In the genomic region with DNA sequence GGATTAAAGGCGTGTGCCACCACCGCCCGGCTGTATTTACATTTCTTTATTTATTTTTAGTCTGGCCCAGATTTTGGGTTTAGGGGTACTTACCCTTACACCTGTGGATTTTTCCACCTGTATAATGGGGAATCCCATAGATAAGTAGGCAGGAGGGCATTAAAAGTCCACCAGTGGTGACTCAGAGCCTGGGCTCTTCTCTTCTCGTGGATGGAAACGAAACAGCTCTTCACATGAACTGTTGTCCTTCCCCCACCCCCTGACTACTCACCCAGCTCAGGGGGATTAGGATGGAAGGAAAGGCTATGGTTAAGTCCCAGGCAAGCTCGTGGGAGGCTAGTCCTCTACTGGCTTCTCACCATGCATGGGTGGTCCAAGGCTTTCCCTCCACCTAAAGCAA, we compare ENCODE assay signal across 24 mouse cellular contexts. TPM values are rescaled to one million over a fixed set of nuclear protein-coding genes. Genes with fewer than 3 reads are reported as not detected.
DNase-seq lines count a peak whose midpoint lies in the region; ATAC-seq and TF ChIP-seq lines count a peak whose summit lies in the region.
"Had no signal": no experiment of that assay in that cellular context is flagged by ENCODE, and none has a peak within 500 bp of the region (broad histone marks: within the 10 kb centered on the region; RNA-seq: fewer than 3 reads in every experiment).

No protein-coding gene starts in this region.

- no peak overlapping the region for H3K4me2 ChIP-seq in liver, embryonic 11.5 days
- peak overlapping the region; percentile 99 for H3K4me2 ChIP-seq in myocyte (ENCODE audit: low read depth)
- H3K4me2 ChIP-seq: embryonic facial prominence, embryonic 15.5 days; forebrain, embryonic 13.5 days; hindbrain, embryonic 13.5 days had no signal

- no peak overlapping the region for H3K4me3 ChIP-seq in liver, adult 2 months (ENCODE audit: insufficient read depth, low read depth, low read length)
- H3K4me3 ChIP-seq in liver, embryonic 11.5 days (ENCODE audit: low read depth, low read length): no peak overlapping the region
- H3K4me3 ChIP-seq in myocyte: peak overlapping the region; percentile 98
- H3K4me3 ChIP-seq: embryonic facial prominence, embryonic 15.5 days; forebrain, embryonic 13.5 days; heart, embryonic 15.5 days; hindbrain, embryonic 13.5 days had no signal

- 46% methylated on average over 6 of the region's 6 CpGs for WGBS in liver, adult 2 months
- 89% methylated on average over 6 of the region's 6 CpGs for WGBS in liver, embryonic 11.5 days

- intact Hi-C loops in left cerebral cortex, postnatal 25 days (cut with DNase I): loop anchor here (5.0 kb wide), 1 partner anchor 272 kb away; a partner anchor contains a TSS

- H3K9ac ChIP-seq in liver, adult 2 months (ENCODE audit: low read depth, low read length): no peak overlapping the region
- no peak overlapping the region for H3K9ac ChIP-seq in liver, embryonic 11.5 days (ENCODE audit: low read depth, low read length)
- H3K9ac ChIP-seq: embryonic facial prominence, embryonic 15.5 days; forebrain, embryonic 13.5 days; forebrain, postnatal 0 days; heart, embryonic 15.5 days; hindbrain, embryonic 13.5 days had no signal

- no peak for TF ChIP-seq POLR2A in liver, adult 2 months (IDR thresholded peaks at IDR 0.05; ENCODE audit: extremely low read depth, insufficient read depth, low read length)
- TF ChIP-seq POLR2A in myocyte (IDR thresholded peaks at IDR 0.05; ENCODE audit: insufficient read length, low read depth): no peak

- peak overlapping the region; percentile 29 for H3K27ac ChIP-seq in liver, adult 2 months (replicated peaks; ENCODE audit: insufficient read depth, low read depth, low read length)
- H3K27ac ChIP-seq in liver, embryonic 11.5 days (ENCODE audit: low read depth, low read length): no peak overlapping the region
- H3K27ac ChIP-seq: forebrain, embryonic 13.5 days; heart, embryonic 10.5 days; hindbrain, embryonic 13.5 days; hindbrain, postnatal 0 days had no signal

- no peaks in the 10 kb centered on the region for H3K27me3 ChIP-seq in liver, adult 2 months (ENCODE audit: control insufficient read depth, insufficient read depth, low read length)
- H3K27me3 ChIP-seq in liver, embryonic 11.5 days (replicated peaks; ENCODE audit: control insufficient read depth, insufficient read depth, low read length): no peaks in the 10 kb centered on the region
- H3K27me3 ChIP-seq in myocyte (ENCODE audit: control insufficient read depth, insufficient read depth, insufficient read length): no peaks in the 10 kb centered on the region
- H3K27me3 ChIP-seq: embryonic facial prominence, embryonic 15.5 days; heart, embryonic 15.5 days; Patski had no signal

- DNase-seq in cerebellum, adult 9-10 months: peak; percentile 34
- DNase-seq in cerebellum, postnatal 25 days: no peak
- no peak for DNase-seq in liver, adult 2 months (ENCODE audit: extremely low read depth, low read depth, low spot score)
- no peak for DNase-seq in liver, embryonic 11.5 days (ENCODE audit: low spot score)
- peak; percentile 17 for DNase-seq in A20 (ENCODE audit: low read depth, low spot score)
- DNase-seq in left cerebral cortex, postnatal 25 days (ENCODE audit: low spot score in 2 of 2): no peak
- DNase-seq: adrenal gland, postnatal 14 days; cerebellum, adult 18-20 months; cerebellum, postnatal 10 days; embryo, embryonic 11 days; forebrain, postnatal 0 days; gastrocnemius, postnatal 25 days; heart, postnatal 14 days had no signal

- no peak for ATAC-seq in liver, embryonic 11.5 days (replicated peaks; ENCODE audit: low FRiP score)
- ATAC-seq: activated CD4-positive, CD25-positive, alpha-beta regulatory T cell, adult 4 months; forebrain, embryonic 13.5 days; forebrain, postnatal 0 days; hindbrain, postnatal 0 days; Patski had no signal

- no peak overlapping the region for H3ac ChIP-seq in myocyte (ENCODE audit: control insufficient read depth, insufficient read length)

- H3K79me2 ChIP-seq in liver, adult 2 months (ENCODE audit: control insufficient read depth, insufficient read depth, low read length): peaks cover 4% of the 10 kb centered on the region; the same call in 1 of the 2 replicates
- H3K79me2 ChIP-seq in myocyte (ENCODE audit: control insufficient read depth, insufficient read depth): peaks cover 37% of the 10 kb centered on the region

- H3K9me3 ChIP-seq in liver, embryonic 11.5 days (ENCODE audit: control insufficient read depth, low read length): no peaks in the 10 kb centered on the region; the same call in 1 of the 2 replicates
- H3K9me3 ChIP-seq: embryonic facial prominence, embryonic 15.5 days; forebrain, embryonic 13.5 days; heart, embryonic 10.5 days; heart, embryonic 15.5 days; hindbrain, embryonic 13.5 days had no signal

- TF ChIP-seq CTCF in liver, adult 2 months (IDR thresholded peaks at IDR 0.05; ENCODE audit: low read depth, low read length): no peak

- H3K4me1 ChIP-seq in liver, adult 2 months (ENCODE audit: control insufficient read depth, insufficient read depth, low read length): peaks cover 33% of the 10 kb centered on the region
- H3K4me1 ChIP-seq in liver, embryonic 11.5 days (replicated peaks; ENCODE audit: control insufficient read depth, insufficient read depth, low read length): peaks cover 37% of the 10 kb centered on the region

- H3K36me3 ChIP-seq in liver, adult 2 months (ENCODE audit: control insufficient read depth, insufficient read depth, low read length): peaks cover 25% of the 10 kb centered on the region
- H3K36me3 ChIP-seq in liver, embryonic 11.5 days (ENCODE audit: control insufficient read depth, insufficient read depth, low read length): peaks cover 18% of the 10 kb centered on the region
- H3K36me3 ChIP-seq in myocyte (ENCODE audit: control insufficient read depth, insufficient read depth): peaks cover 37% of the 10 kb centered on the region

TF ChIP-seq in myocyte, 11 proteins besides CTCF, POLR2A, EP300 and RAD21:
- TF ChIP-seq TCF12 (IDR thresholded peaks at IDR 0.05; ENCODE audit: insufficient read depth, poor library complexity, severe bottlenecking) (no peak), CEBPB (IDR thresholded peaks at IDR 0.05; ENCODE audit: insufficient read depth, poor library complexity, severe bottlenecking) (no peak), POLR2AphosphoS2 (IDR thresholded peaks at IDR 0.05; ENCODE audit: insufficient read length, low read depth) (peak; percentile 35)

RNA-seq across cellular contexts. Expression of a gene that starts 2.9 kb away (rescaled TPM):
- total RNA-seq in liver, adult 2 months (2014; rRNA removed): 121 and 238 TPM in 2 replicates
- 237 and 265 TPM in 2 replicates for polyA plus RNA-seq in liver, adult 2 months (2012; rRNA removed)
- 29.8 and 33.0 TPM in 2 replicates for polyA plus RNA-seq in liver, embryonic 11.5 days (2014; fragmentation: Nextera tagmentation; extraction: Ambion mirVana)
- 2.9 TPM for polyA plus RNA-seq in myocyte (2012; fragmentation: generic; extraction: Trizol)
- total RNA-seq in left cerebral cortex, postnatal 25 days (2021): under 1 TPM; 0.69 to 0.80 TPM

RNA-seq across cellular contexts. Expression of a gene that starts 9.9 kb away (rescaled TPM):
- total RNA-seq in liver, adult 2 months (2014; rRNA removed): 14.4 and 30.4 TPM in 2 replicates
- 20.3 and 21.5 TPM in 2 replicates for polyA plus RNA-seq in liver, adult 2 months (2012; rRNA removed)
- 21.8 and 21.9 TPM in 2 replicates for polyA plus RNA-seq in liver, embryonic 11.5 days (2014; fragmentation: Nextera tagmentation; extraction: Ambion mirVana)
- polyA plus RNA-seq in myocyte (2012; fragmentation: generic; extraction: Trizol): 17.3 TPM
- total RNA-seq in left cerebral cortex, postnatal 25 days (2021): 10 to 100 TPM; 17.4 to 18.7 TPM

RNA-seq across cellular contexts. Expression of a gene that starts 22.2 kb away (rescaled TPM):
- total RNA-seq in liver, adult 2 months (2014; rRNA removed): 72.8 and 102 TPM in 2 replicates
- polyA plus RNA-seq in liver, adult 2 months (2012; rRNA removed): 59.4 and 63.3 TPM in 2 replicates
- polyA plus RNA-seq in liver, embryonic 11.5 days (2014; fragmentation: Nextera tagmentation; extraction: Ambion mirVana): 105 and 119 TPM in 2 replicates
- 93.0 TPM for polyA plus RNA-seq in myocyte (2012; fragmentation: generic; extraction: Trizol)
- 100 to 1,000 TPM; 120 to 127 TPM for total RNA-seq in left cerebral cortex, postnatal 25 days (2021)

RNA-seq across cellular contexts. Expression of a gene that starts 25.0 kb away (rescaled TPM):
- total RNA-seq in liver, adult 2 months (2014; rRNA removed): 687 and 824 TPM in 2 replicates
- polyA plus RNA-seq in liver, adult 2 months (2012; rRNA removed): 1,567 and 1,654 TPM in 2 replicates
- 321 and 377 TPM in 2 replicates for polyA plus RNA-seq in liver, embryonic 11.5 days (2014; fragmentation: Nextera tagmentation; extraction: Ambion mirVana)
- 0.06 TPM for polyA plus RNA-seq in myocyte (2012; fragmentation: generic; extraction: Trizol)
- total RNA-seq in left cerebral cortex, postnatal 25 days (2021): not detected
- total RNA-seq: adrenal gland, adult 18-20 months; gastrocnemius, postnatal 25 days; heart, postnatal 14 days; hematopoietic stem cell, adult 5-6 weeks had no signal
- polyA plus RNA-seq: activated CD4-positive, CD25-positive, alpha-beta regulatory T cell, adult 4 months; forebrain, embryonic 13.5 days; forebrain, postnatal 0 days; hindbrain, embryonic 13.5 days; hindbrain, postnatal 0 days had no signal

RNA-seq across cellular contexts. Expression of a gene that starts 41.9 kb away (rescaled TPM):
- 810 and 1,243 TPM in 2 replicates for total RNA-seq in liver, adult 2 months (2014; rRNA removed)
- polyA plus RNA-seq in liver, adult 2 months (2012; rRNA removed): 891 and 972 TPM in 2 replicates
- polyA plus RNA-seq in liver, embryonic 11.5 days (2014; fragmentation: Nextera tagmentation; extraction: Ambion mirVana): 217 and 224 TPM in 2 replicates
- polyA plus RNA-seq in myocyte (2012; fragmentation: generic; extraction: Trizol): 911 TPM
- 10 to 100 TPM; 16.7 to 17.3 TPM for total RNA-seq in left cerebral cortex, postnatal 25 days (2021)

Comparison
In these comparisons a context has a peak if more than half of its experiments do, and no peak if none do; other contexts are left out.
1. DNase-seq: peak in cerebellum, adult 9-10 months (single experiment) and A20 (single experiment); none in cerebellum, postnatal 25 days (0 of 2), liver, adult 2 months (single experiment), liver, embryonic 11.5 days (single experiment) and left cerebral cortex, postnatal 25 days (0 of 2).